In genomic region chr19:5834260-5834925, GRCm38 (mm10) we compare ENCODE assay signal across 10 mouse cellular contexts. TPM values are rescaled to one million over a fixed set of nuclear protein-coding genes. Genes with fewer than 3 reads are reported as not detected.
DNase-seq lines count a peak whose midpoint lies in the region.
"Had no signal": no experiment of that assay in that cellular context is flagged by ENCODE, and none has a peak within 500 bp of the region (broad histone marks: within the 10 kb centered on the region; RNA-seq: fewer than 3 reads in every experiment).

No protein-coding gene starts in this region.

- intact Hi-C loops in heart, postnatal 14 days (cut with DNase I) = no loop called here

- DNase-seq in kidney, adult 11 months = peak; percentile 59
- no peak for DNase-seq in kidney, postnatal 10 days
- peak; percentile 50 for DNase-seq in 3T3-L1 (ENCODE audit: low read depth, low spot score)
- DNase-seq in adrenal gland, postnatal 10 days = peak; percentile 50
- peak; percentile 55 to 69 for DNase-seq in kidney, postnatal 36 days
- DNase-seq in cerebellum, adult 8-10 months = no peak
- DNase-seq in heart, postnatal 14 days = no peak
- DNase-seq in ovary, adult 18-20 months (ENCODE audit: low spot score) = no peak
- DNase-seq: gastrocnemius, postnatal 10 days; retina, postnatal 1 day had no signal

RNA-seq across cellular contexts. Expression of gene Frmd8, which starts 40.7 kb away (rescaled TPM):
- total RNA-seq in adrenal gland, postnatal 10 days (2021) = 10 to 100 TPM; 29.0 to 34.8 TPM
- 10 to 100 TPM; 15.6 to 15.8 TPM for total RNA-seq in heart, postnatal 14 days (2021)

RNA-seq across cellular contexts. Expression of gene Slc25a45, which starts 43.2 kb away (rescaled TPM):
- total RNA-seq in adrenal gland, postnatal 10 days (2021) = 10 to 100 TPM; 13.4 to 14.2 TPM
- total RNA-seq in heart, postnatal 14 days (2021) = 1 to 10 TPM; 3.3 to 4.5 TPM

RNA-seq across cellular contexts. Expression of gene Tigd3, which starts 59.6 kb away (rescaled TPM):
- total RNA-seq in adrenal gland, postnatal 10 days (2021) = 1 to 10 TPM; 1.6 to 1.9 TPM
- total RNA-seq in heart, postnatal 14 days (2021) = under 1 TPM; 0.79 to 0.93 TPM

Comparison
In these comparisons a context has a peak if more than half of its experiments do, and no peak if none do; other contexts are left out.
1. DNase-seq: peak in kidney, adult 11 months (single experiment), 3T3-L1 (single experiment), adrenal gland, postnatal 10 days (single experiment) and kidney, postnatal 36 days (2 of 2); none in kidney, postnatal 10 days (single experiment), cerebellum, adult 8-10 months (single experiment), heart, postnatal 14 days (0 of 2) and ovary, adult 18-20 months (single experiment).